Mouse (Mus musculus): ENCODE measurements around the gene Tmem109. TPM values are rescaled to one million over a fixed set of nuclear protein-coding genes. Genes with fewer than 3 reads are reported as not detected.

The Tmem109 gene
- polyA plus RNA-seq, 1 experiment from 2014 or later, result 71.7 TPM

DNA sequence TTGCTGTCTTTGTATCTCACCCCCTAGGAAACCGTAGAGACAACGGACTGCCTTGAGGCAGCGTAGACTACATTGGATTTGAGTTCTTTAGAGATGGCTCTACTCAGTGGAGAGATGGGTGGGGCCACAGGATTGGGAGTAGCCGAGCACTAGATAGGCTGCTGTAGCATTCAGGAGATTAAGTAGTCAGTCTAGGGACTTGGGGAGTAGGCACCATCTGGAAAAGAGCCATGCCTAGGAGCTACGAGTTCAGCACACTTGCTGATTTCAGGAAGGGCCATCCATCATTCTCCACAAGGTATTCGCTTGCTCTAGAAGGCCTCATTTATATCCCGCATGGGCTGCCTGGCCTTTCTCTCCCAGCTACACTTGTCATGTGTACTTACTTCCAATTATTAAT, 35.7 kb downstream of the Tmem109 start:
- Histone ChIP-seq H3K4me3 (no peak overlapping the region), H3K27ac (no peak overlapping the region), H3K36me3 (no peaks in the 10 kb centered on the region), H3K4me1 (peaks cover 6% of the 10 kb centered on the region), H3K9me3 (replicated peaks) (no peaks in the 10 kb centered on the region), H3K27me3 (ENCODE audit: low read depth, poor library complexity, severe bottlenecking) (0 out of 2 replicates have a peak, but pooled peaks cover 9% of the 10 kb centered on the region)
- DNase-seq (ENCODE audit: low spot score), result no peak
- WGBS, result 71% methylated on average over 7 of the region's 7 CpGs

DNA sequence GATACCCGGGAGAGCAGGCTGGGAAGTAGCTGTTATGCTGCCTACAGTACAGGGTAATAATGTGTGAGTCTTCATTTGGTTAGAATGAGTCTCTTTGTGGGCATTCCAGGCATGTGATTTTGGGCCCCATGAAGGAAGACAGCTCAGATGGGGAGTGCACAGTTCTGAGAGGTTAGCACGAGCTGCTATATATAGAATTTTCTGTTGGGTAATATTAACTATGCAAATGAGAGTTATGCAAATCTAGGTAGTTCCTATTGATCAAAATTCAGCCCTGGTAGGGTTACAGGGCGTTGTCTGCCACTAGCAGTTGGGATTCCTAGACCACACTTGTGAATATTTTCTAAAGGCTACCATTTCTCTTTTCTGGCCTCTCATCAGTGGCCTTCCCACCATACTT, 36.3 kb downstream of the Tmem109 start:
- peaks cover 6% of the 10 kb centered on the region for H3K4me1 ChIP-seq
- no peak overlapping the region for H3K4me3 ChIP-seq
- DNase-seq (ENCODE audit: low spot score), result no peak
- 84% methylated on average over 3 of the region's 3 CpGs for WGBS
- H3K36me3 ChIP-seq, result no peaks in the 10 kb centered on the region
- no peak overlapping the region for H3K27ac ChIP-seq
- H3K27me3 ChIP-seq (ENCODE audit: low read depth, poor library complexity, severe bottlenecking), result 0 out of 2 replicates have a peak, but pooled peaks cover 9% of the 10 kb centered on the region
- H3K9me3 ChIP-seq (replicated peaks), result no peaks in the 10 kb centered on the region

- Histone ChIP-seq H3K27me3 (ENCODE audit: low read depth, poor library complexity, severe bottlenecking) (0 out of 2 replicates have a peak, but pooled peaks cover 9% of the 10 kb centered on the region), H3K36me3 (no peaks in the 10 kb centered on the region), H3K4me1 (peaks cover 6% of the 10 kb centered on the region), H3K9me3 (replicated peaks) (no peaks in the 10 kb centered on the region), H3K27ac (no peak overlapping the region), H3K4me3 (no peak overlapping the region)
- 88% methylated on average over 5 of the region's 5 CpGs for WGBS
- DNase-seq (ENCODE audit: low spot score), result no peak
Observed at GRCm38 (mm10) chr19:10844206-10844605, 37.6 kb downstream of the Tmem109 start.

DNA sequence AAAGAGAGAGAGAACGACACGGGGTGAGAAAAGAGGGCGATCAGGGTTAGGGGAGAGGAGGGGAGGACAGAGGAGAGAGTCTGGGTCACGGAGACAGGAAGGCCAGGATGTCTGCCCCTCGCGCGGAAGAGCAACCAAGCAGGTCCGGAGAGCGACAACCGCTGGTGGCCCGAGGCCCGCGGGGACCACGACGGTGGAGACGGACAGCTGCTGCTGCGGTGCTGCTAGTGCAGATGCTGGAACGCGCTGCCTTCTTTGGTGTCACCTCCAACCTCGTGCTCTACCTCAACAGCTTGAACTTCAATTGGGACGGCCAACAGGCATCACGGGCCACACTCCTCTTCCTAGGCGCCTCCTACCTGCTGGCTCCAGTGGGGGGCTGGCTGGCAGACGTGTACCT, 38.9 kb downstream of the Tmem109 start:
- DNase-seq (ENCODE audit: low spot score), result no peak
- H3K4me3 ChIP-seq, result 0 out of 2 replicates have a peak overlapping the region, but pooled peaks have one; percentile 8
- no peaks in the 10 kb centered on the region for H3K36me3 ChIP-seq
- no peaks in the 10 kb centered on the region for H3K9me3 ChIP-seq (replicated peaks)
- H3K27ac ChIP-seq, result no peak overlapping the region
- 0 out of 2 replicates have a peak, but pooled peaks cover 9% of the 10 kb centered on the region for H3K27me3 ChIP-seq (ENCODE audit: low read depth, poor library complexity, severe bottlenecking)
- 51% methylated on average over 24 of the region's 24 CpGs for WGBS
- peaks cover 6% of the 10 kb centered on the region for H3K4me1 ChIP-seq

GRCm38 (mm10) chr19:10841721-10842626, 39.8 kb downstream of the Tmem109 start:
- 0 out of 2 replicates have a peak, but pooled peaks cover 9% of the 10 kb centered on the region for H3K27me3 ChIP-seq (ENCODE audit: low read depth, poor library complexity, severe bottlenecking)
- no peaks in the 10 kb centered on the region for H3K9me3 ChIP-seq (replicated peaks)
- no peaks in the 10 kb centered on the region for H3K36me3 ChIP-seq
- 51% methylated on average over 16 of the region's 16 CpGs for WGBS
- no peak overlapping the region; the same call in 1 of the 2 replicates for H3K27ac ChIP-seq
- peaks cover 6% of the 10 kb centered on the region for H3K4me1 ChIP-seq
- H3K4me3 ChIP-seq, result no peak overlapping the region; the same call in 1 of the 2 replicates
- no peak for DNase-seq (ENCODE audit: low spot score)

DNA sequence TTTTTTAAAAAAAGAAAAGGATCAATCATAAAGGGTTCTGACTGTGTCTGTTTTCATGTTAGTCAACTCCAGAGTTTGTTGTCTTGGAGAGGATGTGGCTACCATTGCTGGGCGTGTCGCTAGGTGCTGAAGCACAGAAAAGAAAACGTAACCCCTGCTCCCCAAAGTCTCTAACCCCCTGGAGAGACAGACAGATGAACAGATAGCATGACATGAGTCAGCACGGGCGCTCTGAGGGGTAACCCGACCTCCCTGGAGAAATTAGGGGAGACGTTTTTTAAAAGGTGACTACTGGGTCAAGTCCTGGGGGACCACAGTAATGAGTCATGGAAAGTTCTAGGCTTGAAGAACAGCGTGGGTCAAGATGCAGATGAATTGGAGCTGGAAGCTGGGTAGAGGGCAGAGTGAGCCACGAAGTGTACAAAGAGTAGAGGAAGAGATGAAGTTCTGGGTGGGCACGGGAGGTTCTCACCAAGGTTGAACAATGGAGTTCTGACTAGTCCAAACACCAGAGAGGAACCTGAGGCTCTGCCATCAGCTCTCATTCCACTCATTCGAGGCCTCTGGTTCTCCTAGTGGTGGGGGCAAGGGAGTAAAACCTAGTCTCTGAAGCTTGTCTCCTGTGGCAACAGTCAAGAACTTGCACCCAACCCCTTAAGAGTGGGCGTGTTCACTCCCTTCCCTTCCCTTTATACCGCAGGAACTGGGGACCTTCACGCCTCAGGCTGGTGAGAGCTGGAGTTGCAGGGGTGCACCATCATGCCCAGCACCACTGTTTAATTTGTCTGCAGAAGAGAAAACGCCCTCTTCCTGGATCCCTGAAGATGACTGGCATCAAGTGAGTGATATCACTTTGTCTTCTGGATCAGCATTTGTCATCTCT, 42.5 kb downstream of the Tmem109 start, which contains the start of gene Slc15a3:
TSS of gene Slc15a3 (plus strand) at position 718 of the 883 bp plus-strand sequence.
- DNase-seq (ENCODE audit: low spot score), result no peak
- Histone ChIP-seq H3K27me3 (ENCODE audit: low read depth, poor library complexity, severe bottlenecking) (0 out of 2 replicates have a peak, but pooled peaks cover 9% of the 10 kb centered on the region), H3K27ac (no peak within 1 kb of the TSS), H3K36me3 (no peaks in the 10 kb centered on the region), H3K9me3 (replicated peaks) (no peaks in the 10 kb centered on the region), H3K4me1 (peaks cover 6% of the 10 kb centered on the region), H3K4me3 (no peak within 1 kb of the TSS)
- 80% methylated on average over 15 of the region's 15 CpGs for WGBS

DNA sequence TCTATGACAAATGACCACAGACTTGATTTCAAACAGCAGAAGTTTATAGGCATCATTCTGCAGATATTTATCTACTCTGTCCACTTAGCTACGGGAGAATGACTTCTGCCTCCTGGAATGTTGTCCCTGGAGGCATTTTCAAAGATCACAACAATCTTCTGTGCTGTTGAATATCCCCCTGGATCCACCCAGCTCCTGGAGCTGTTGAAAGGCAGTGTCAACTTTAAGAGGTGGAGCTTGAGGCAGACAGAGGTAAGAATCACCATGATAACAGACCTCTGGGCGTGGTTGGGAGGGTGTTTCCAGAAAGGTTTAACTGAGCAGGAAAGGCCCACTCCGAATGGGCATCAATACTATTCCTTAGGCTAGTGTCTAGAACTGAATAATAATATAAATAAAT, 46.1 kb downstream of the Tmem109 start:
- Histone ChIP-seq H3K4me3 (no peak overlapping the region), H3K27ac (no peak overlapping the region), H3K27me3 (ENCODE audit: low read depth, poor library complexity, severe bottlenecking) (no peaks in the 10 kb centered on the region), H3K9me3 (replicated peaks) (no peaks in the 10 kb centered on the region), H3K4me1 (no peaks in the 10 kb centered on the region), H3K36me3 (no peaks in the 10 kb centered on the region)
- DNase-seq (ENCODE audit: low spot score), result no peak
- WGBS, result 69% methylated on average over 3 of the region's 3 CpGs

- no peaks in the 10 kb centered on the region for H3K4me1 ChIP-seq
- H3K36me3 ChIP-seq, result no peaks in the 10 kb centered on the region
- H3K9me3 ChIP-seq (replicated peaks), result no peaks in the 10 kb centered on the region
- no peak overlapping the region for H3K4me3 ChIP-seq
- H3K27ac ChIP-seq, result no peak overlapping the region
- WGBS, result 79% methylated on average over 3 of the region's 3 CpGs
- H3K27me3 ChIP-seq (ENCODE audit: low read depth, poor library complexity, severe bottlenecking), result no peaks in the 10 kb centered on the region
- DNase-seq (ENCODE audit: low spot score), result no peak
Observed at GRCm38 (mm10) chr19:10833611-10834010, 48.2 kb downstream of the Tmem109 start.

DNA sequence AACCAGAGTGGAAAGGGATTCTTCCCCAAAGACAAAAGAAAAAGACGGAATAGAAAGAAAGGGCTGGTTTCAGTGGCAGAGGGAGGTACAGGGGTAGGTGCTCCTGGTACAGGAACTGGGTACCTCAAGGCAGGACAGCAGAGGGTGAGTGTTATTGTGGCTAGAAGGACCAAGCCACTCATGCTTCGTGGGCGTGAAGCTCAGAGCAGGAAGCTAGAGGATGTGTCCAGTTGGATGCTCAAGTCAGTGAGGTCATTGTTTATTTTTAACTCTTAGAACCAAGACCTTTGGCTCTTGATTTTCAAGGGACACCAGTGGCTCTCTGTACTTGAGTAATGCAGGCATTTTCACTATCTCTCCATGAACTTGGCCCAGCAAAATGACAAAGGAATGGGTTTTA, 49.8 kb downstream of the Tmem109 start:
- WGBS, result 80% methylated on average over 3 of the region's 3 CpGs
- no peak overlapping the region for H3K4me3 ChIP-seq
- H3K27ac ChIP-seq, result no peak overlapping the region
- no peaks in the 10 kb centered on the region for H3K27me3 ChIP-seq (ENCODE audit: low read depth, poor library complexity, severe bottlenecking)
- no peaks in the 10 kb centered on the region for H3K36me3 ChIP-seq
- H3K4me1 ChIP-seq, result no peaks in the 10 kb centered on the region
- H3K9me3 ChIP-seq (replicated peaks), result no peaks in the 10 kb centered on the region
- no peak for DNase-seq (ENCODE audit: low spot score)

DNA sequence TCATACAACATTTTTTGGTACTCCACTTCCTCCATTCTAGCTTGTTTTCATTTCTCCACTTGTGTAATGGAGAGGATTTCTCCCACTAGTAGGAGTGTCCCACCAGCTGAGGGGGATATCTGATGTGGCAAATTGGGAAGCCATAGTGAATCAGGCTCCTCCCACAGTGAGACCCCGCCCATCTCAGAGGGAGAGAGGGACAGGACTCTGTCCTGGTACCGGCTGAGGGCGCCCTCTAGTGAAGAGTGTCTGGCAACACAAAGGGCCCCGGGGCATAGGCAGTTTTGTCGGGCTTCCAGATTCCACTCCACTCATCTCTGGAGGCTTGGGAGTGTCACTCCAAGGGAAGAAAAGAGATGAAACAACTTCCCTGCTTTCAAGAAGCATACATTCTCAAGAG, 50.4 kb downstream of the Tmem109 start:
- no peaks in the 10 kb centered on the region for H3K9me3 ChIP-seq (replicated peaks)
- H3K36me3 ChIP-seq, result no peaks in the 10 kb centered on the region
- H3K4me1 ChIP-seq, result no peaks in the 10 kb centered on the region
- 6% methylated on average over 5 of the region's 5 CpGs for WGBS
- H3K27me3 ChIP-seq (ENCODE audit: low read depth, poor library complexity, severe bottlenecking), result no peaks in the 10 kb centered on the region
- H3K27ac ChIP-seq, result no peak overlapping the region
- H3K4me3 ChIP-seq, result no peak overlapping the region
- peak; percentile 68 for DNase-seq (ENCODE audit: low spot score)

DNA sequence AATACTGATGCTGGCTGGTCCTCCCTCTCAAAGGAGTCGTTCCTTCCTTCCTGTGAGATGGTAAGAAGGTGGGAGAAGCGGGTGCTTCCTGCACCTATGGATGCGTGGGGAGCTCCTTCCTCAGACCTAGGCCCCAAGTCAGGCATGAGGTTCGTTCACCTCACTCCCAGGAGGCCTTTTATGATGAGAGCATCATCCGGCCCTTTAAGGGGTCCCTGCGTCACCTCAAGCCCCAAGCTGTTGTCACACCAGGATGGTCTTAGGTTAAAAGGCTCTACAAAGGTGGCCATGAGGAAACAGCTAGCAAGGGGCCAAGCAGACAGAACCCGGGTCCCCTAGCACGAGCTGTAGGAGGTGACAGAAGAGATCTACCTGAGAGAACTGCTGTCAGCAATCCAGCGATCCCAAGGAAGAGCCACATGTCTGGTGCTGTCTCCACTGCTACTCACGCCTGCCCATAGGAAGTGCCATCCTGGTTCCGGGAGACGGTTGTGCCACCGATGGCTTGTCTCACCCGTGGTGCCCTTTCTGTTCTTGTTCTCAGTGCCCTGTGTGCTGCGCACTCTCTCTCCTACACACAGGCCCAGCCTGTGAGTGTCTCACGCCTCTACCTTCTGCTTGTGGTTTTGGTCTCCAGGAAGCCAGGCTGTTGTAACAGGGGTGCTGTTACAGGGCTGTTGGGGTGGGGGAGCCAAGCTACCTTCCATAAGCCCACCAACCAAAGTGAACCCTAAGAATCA, 52.2 kb downstream of the Tmem109 start, which contains the start of gene Cd6:
TSS of gene Cd6 (minus strand) at position 623 of the 740 bp plus-strand sequence.
- Histone ChIP-seq H3K27me3 (ENCODE audit: low read depth, poor library complexity, severe bottlenecking) (no peaks in the 10 kb centered on the region), H3K4me1 (no peaks in the 10 kb centered on the region), H3K4me3 (no peak within 1 kb of the TSS), H3K27ac (no peak within 1 kb of the TSS), H3K9me3 (replicated peaks) (no peaks in the 10 kb centered on the region), H3K36me3 (no peaks in the 10 kb centered on the region)
- WGBS, result 87% methylated on average over 16 of the region's 16 CpGs
- no peak for DNase-seq (ENCODE audit: low spot score)

- H3K4me3 ChIP-seq, result no peak overlapping the region
- WGBS, result 88% methylated on average over 5 of the region's 5 CpGs
- no peaks in the 10 kb centered on the region for H3K36me3 ChIP-seq
- no peak overlapping the region for H3K27ac ChIP-seq
- no peaks in the 10 kb centered on the region for H3K9me3 ChIP-seq (replicated peaks)
- H3K27me3 ChIP-seq (ENCODE audit: low read depth, poor library complexity, severe bottlenecking), result no peaks in the 10 kb centered on the region
- no peak for DNase-seq (ENCODE audit: low spot score)
- H3K4me1 ChIP-seq, result no peaks in the 10 kb centered on the region
Observed at GRCm38 (mm10) chr19:10828321-10828720, 53.5 kb downstream of the Tmem109 start.
